Mouse (Mus musculus) liver, adult 2 months (tissue): ENCODE data around the gene Rad51.

Experiments
- CTCF ChIP-seq: fragments of 200-500 bp; IDR thresholded peaks from 2 replicates; pipeline ENCODE4 v1.5.1; 2011; ENCODE audit warnings: low read depth, low read length, control low read depth
- POLR2A ChIP-seq: fragments of 200-500 bp; IDR thresholded peaks from 2 replicates; pipeline ENCODE4 v1.6.1; 2011; ENCODE audit warnings: low read length, control low read depth; ENCODE audit not compliant: insufficient read depth; ENCODE audit errors: extremely low read depth

DNA sequence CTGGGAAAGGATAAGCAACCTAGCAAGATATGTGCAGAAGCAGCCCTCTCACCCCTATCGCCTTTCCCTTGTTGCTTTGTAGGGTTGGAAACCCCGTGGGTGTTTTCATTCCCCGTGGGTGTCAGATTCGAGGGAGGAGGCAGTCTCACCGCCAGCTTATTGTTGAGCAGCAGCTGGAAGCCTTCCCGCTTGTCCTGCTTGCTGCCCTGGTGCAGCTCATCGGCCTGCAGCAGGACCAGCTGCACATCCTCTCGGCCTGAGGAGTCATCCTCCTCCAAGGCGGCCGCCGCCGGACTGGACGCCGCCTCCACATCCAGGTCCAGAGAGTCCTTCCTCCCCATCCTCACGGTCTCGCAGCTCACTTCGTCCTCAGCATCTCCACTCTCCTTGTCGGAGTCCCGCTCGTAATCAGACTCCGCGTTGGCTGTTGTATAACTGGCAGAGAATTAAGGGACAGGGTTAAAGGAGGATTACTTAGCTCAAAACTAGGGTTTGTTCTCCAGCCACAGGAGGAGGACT is 34.6 kb downstream of the Rad51 start:
- no peak for TF ChIP-seq POLR2A
- no peak for TF ChIP-seq CTCF
